Mouse (Mus musculus) left cerebral cortex, adult 8-10 months (tissue): Measurements from ENCODE around the gene Tfrc. TPM values are rescaled to one million over a fixed set of nuclear protein-coding genes. Genes with fewer than 3 reads are reported as not detected.
A peak's percentile ranks its signal among the peaks of the same experiment; 100 is the strongest.

ENCODE experiments used
- DNase-seq, 2 experiments: peaks; one replicate each; pipeline ENCODE4 v3.0.0; 2022; ENCODE audit warnings: low spot score in 2 of 2
- total RNA-seq, 4 experiments: library from RNA; stranded (reverse); gene quantifications; 2 replicates each; pipeline ENCODE4 v1.2.4; 2022

The Tfrc gene
- total RNA-seq, 4 experiments from 2014 or later, result 70.9 to 85.1 (median 81.6) TPM

GRCm38 (mm10) chr16:32645361-32645914 is 36.7 kb downstream of the Tfrc start:
- DNase-seq, result no peak

- DNase-seq, result no peak
Observed at GRCm38 (mm10) chr16:32646014-32646413, 37.3 kb downstream of the Tfrc start.

GRCm38 (mm10) chr16:32647712-32648111 is 39.0 kb downstream of the Tfrc start:
- DNase-seq, result no peak

- DNase-seq, result no peak
Observed at GRCm38 (mm10) chr16:32650461-32650860, 41.7 kb downstream of the Tfrc start.

- DNase-seq, result no peak
Observed at GRCm38 (mm10) chr16:32650974-32651618, 42.4 kb downstream of the Tfrc start.

- no peak for DNase-seq
Observed at GRCm38 (mm10) chr16:32654071-32654733, 45.5 kb downstream of the Tfrc start.

GRCm38 (mm10) chr16:32655534-32655933 is 46.8 kb downstream of the Tfrc start:
- no peak for DNase-seq

GRCm38 (mm10) chr16:32656321-32656720 is 47.6 kb downstream of the Tfrc start:
- no peak for DNase-seq

- no peak for DNase-seq
Observed at GRCm38 (mm10) chr16:32656794-32657193, 48.1 kb downstream of the Tfrc start.

GRCm38 (mm10) chr16:32657498-32658250 is 49.0 kb downstream of the Tfrc start:
- DNase-seq, result no peak

GRCm38 (mm10) chr16:32658743-32659171 is 50.0 kb downstream of the Tfrc start:
- DNase-seq, result no peak

GRCm38 (mm10) chr16:32659385-32659784 is 50.7 kb downstream of the Tfrc start:
- no peak for DNase-seq

- no peak for DNase-seq
Observed at GRCm38 (mm10) chr16:32660095-32660494, 51.4 kb downstream of the Tfrc start.

- peak in 1 of 2 experiments; percentile 66 for DNase-seq
Observed at GRCm38 (mm10) chr16:32660557-32661321, 52.0 kb downstream of the Tfrc start.

GRCm38 (mm10) chr16:32661493-32661921 is 52.8 kb downstream of the Tfrc start:
- no peak for DNase-seq

- DNase-seq, result no peak
Observed at GRCm38 (mm10) chr16:32662372-32662771, 53.7 kb downstream of the Tfrc start.

- no peak for DNase-seq
Observed at GRCm38 (mm10) chr16:32663231-32663858, 54.6 kb downstream of the Tfrc start.

GRCm38 (mm10) chr16:32664211-32664610 is 55.5 kb downstream of the Tfrc start:
- no peak for DNase-seq

- no peak for DNase-seq
Observed at GRCm38 (mm10) chr16:32665851-32666665, 57.3 kb downstream of the Tfrc start.
